ENCODE assay signal across 9 mouse cellular contexts in genomic region chr2:138405753-138406528, GRCm38 (mm10).
DNase-seq lines count a peak whose midpoint lies in the region; ATAC-seq lines count a peak whose summit lies in the region.
"Had no signal": no experiment of that assay in that cellular context is flagged by ENCODE, and none has a peak within 500 bp of the region (broad histone marks: within the 10 kb centered on the region; RNA-seq: fewer than 3 reads in every experiment).

No protein-coding gene starts in this region.

- H3K4me3 ChIP-seq in heart, embryonic 15.5 days, result no peak overlapping the region
- no peak overlapping the region for H3K4me3 ChIP-seq in hindbrain, embryonic 13.5 days
- no peak overlapping the region for H3K4me3 ChIP-seq in lung, embryonic 16.5 days (ENCODE audit: low read length)
- no peak overlapping the region for H3K4me3 ChIP-seq in liver, embryonic 11.5 days (ENCODE audit: low read depth, low read length)
- H3K4me3 ChIP-seq: liver, embryonic 13.5 days had no signal

- H3K36me3 ChIP-seq in heart, embryonic 15.5 days, result no peaks in the 10 kb centered on the region
- no peaks in the 10 kb centered on the region for H3K36me3 ChIP-seq in hindbrain, embryonic 13.5 days
- no peaks in the 10 kb centered on the region for H3K36me3 ChIP-seq in lung, embryonic 16.5 days (ENCODE audit: control insufficient read depth, insufficient read depth, low read length)
- H3K36me3 ChIP-seq in liver, embryonic 11.5 days (ENCODE audit: control insufficient read depth, insufficient read depth, low read length), result no peaks in the 10 kb centered on the region
- H3K36me3 ChIP-seq: liver, embryonic 13.5 days had no signal

- WGBS in heart, embryonic 15.5 days, result 23% methylated on average over 4 of the region's 4 CpGs
- WGBS in hindbrain, embryonic 13.5 days, result 6% methylated on average over 4 of the region's 4 CpGs
- 10% methylated on average over 4 of the region's 4 CpGs for WGBS in lung, embryonic 16.5 days
- WGBS in liver, embryonic 11.5 days, result 57% methylated on average over 4 of the region's 4 CpGs

- no peak for DNase-seq in heart, postnatal 25 days (ENCODE audit: low spot score)
- peak; percentile 60 for DNase-seq in embryo, embryonic 11 days
- DNase-seq in right cerebral cortex, postnatal 14 days, result peak; percentile 5
- DNase-seq in liver, embryonic 11.5 days (ENCODE audit: low spot score), result no peak
- DNase-seq in adrenal gland, postnatal 4 days (ENCODE audit: low spot score in 2 of 2), result no peak
- DNase-seq: liver, embryonic 13.5 days had no signal

- intact Hi-C loops in heart, postnatal 25 days (cut with DNase I), result no loop called here

- H3K4me1 ChIP-seq in heart, embryonic 15.5 days (replicated peaks), result no peaks in the 10 kb centered on the region
- H3K4me1 ChIP-seq in hindbrain, embryonic 13.5 days (replicated peaks), result peaks cover 11% of the 10 kb centered on the region
- H3K4me1 ChIP-seq in lung, embryonic 16.5 days (replicated peaks; ENCODE audit: control insufficient read depth, insufficient read depth, low read length), result no peaks in the 10 kb centered on the region
- H3K4me1 ChIP-seq in liver, embryonic 11.5 days (replicated peaks; ENCODE audit: control insufficient read depth, insufficient read depth, low read length), result no peaks in the 10 kb centered on the region
- H3K4me1 ChIP-seq: liver, embryonic 13.5 days had no signal

- peak; percentile 77; the same call in 1 of the 2 replicates for ATAC-seq in heart, embryonic 15.5 days (replicated peaks; ENCODE audit: insufficient number of reproducible peaks, insufficient read depth, low FRiP score, low read depth)
- peak; percentile 89 for ATAC-seq in hindbrain, embryonic 13.5 days (ENCODE audit: low FRiP score)
- peak; percentile 89 for ATAC-seq in lung, embryonic 16.5 days (ENCODE audit: low read depth)
- ATAC-seq in liver, embryonic 11.5 days (replicated peaks; ENCODE audit: low FRiP score), result no peak

- no peak overlapping the region for H3K4me2 ChIP-seq in heart, embryonic 15.5 days
- no peak overlapping the region for H3K4me2 ChIP-seq in hindbrain, embryonic 13.5 days
- no peak overlapping the region for H3K4me2 ChIP-seq in lung, embryonic 16.5 days (ENCODE audit: low read depth, low read length)
- no peak overlapping the region for H3K4me2 ChIP-seq in liver, embryonic 11.5 days
- H3K4me2 ChIP-seq: liver, embryonic 13.5 days had no signal

- no peak overlapping the region for H3K27ac ChIP-seq in heart, embryonic 15.5 days
- H3K27ac ChIP-seq in hindbrain, embryonic 13.5 days, result peak overlapping the region; percentile 3; the same call in 1 of the 2 replicates
- no peak overlapping the region for H3K27ac ChIP-seq in lung, embryonic 16.5 days (ENCODE audit: low read length)
- no peak overlapping the region for H3K27ac ChIP-seq in liver, embryonic 11.5 days (ENCODE audit: low read depth, low read length)
- H3K27ac ChIP-seq: liver, embryonic 13.5 days had no signal

- H3K9ac ChIP-seq in heart, embryonic 15.5 days, result no peak overlapping the region
- no peak overlapping the region for H3K9ac ChIP-seq in hindbrain, embryonic 13.5 days
- H3K9ac ChIP-seq in lung, embryonic 16.5 days (ENCODE audit: low read length), result no peak overlapping the region
- H3K9ac ChIP-seq in liver, embryonic 11.5 days (ENCODE audit: low read depth, low read length), result no peak overlapping the region
- H3K9ac ChIP-seq: liver, embryonic 13.5 days had no signal

- H3K9me3 ChIP-seq in heart, embryonic 15.5 days (replicated peaks), result no peaks in the 10 kb centered on the region
- H3K9me3 ChIP-seq in hindbrain, embryonic 13.5 days, result no peaks in the 10 kb centered on the region
- no peaks in the 10 kb centered on the region for H3K9me3 ChIP-seq in lung, embryonic 16.5 days (ENCODE audit: control insufficient read depth, low read length)
- no peaks in the 10 kb centered on the region for H3K9me3 ChIP-seq in liver, embryonic 11.5 days (ENCODE audit: control insufficient read depth, low read length)
- H3K9me3 ChIP-seq: liver, embryonic 13.5 days had no signal

- H3K27me3 ChIP-seq in heart, embryonic 15.5 days, result no peaks in the 10 kb centered on the region
- no peaks in the 10 kb centered on the region for H3K27me3 ChIP-seq in hindbrain, embryonic 13.5 days
- H3K27me3 ChIP-seq in lung, embryonic 16.5 days (ENCODE audit: control insufficient read depth, insufficient read depth, low read depth, low read length), result no peaks in the 10 kb centered on the region
- no peaks in the 10 kb centered on the region for H3K27me3 ChIP-seq in liver, embryonic 11.5 days (replicated peaks; ENCODE audit: control insufficient read depth, insufficient read depth, low read length)
- H3K27me3 ChIP-seq: liver, embryonic 13.5 days had no signal

Comparison
In these comparisons a context has a peak if more than half of its experiments do, and no peak if none do; other contexts are left out.
1. DNase-seq: peak in embryo, embryonic 11 days (single experiment) and right cerebral cortex, postnatal 14 days (single experiment); none in heart, postnatal 25 days (single experiment), liver, embryonic 11.5 days (single experiment) and adrenal gland, postnatal 4 days (0 of 2).